Mouse (Mus musculus): ENCODE results near the gene Tgm5. TPM values are rescaled to one million over a fixed set of nuclear protein-coding genes. Genes with fewer than 3 reads are reported as not detected.
"Not testable (repeated sequence)": the region's sequence is repeated elsewhere in the genome, so short reads cannot be mapped to it uniquely, and the experiment has no call there.

Tgm5 gene
- polyA plus RNA-seq, 1 experiment, result 0.24 TPM

DNA sequence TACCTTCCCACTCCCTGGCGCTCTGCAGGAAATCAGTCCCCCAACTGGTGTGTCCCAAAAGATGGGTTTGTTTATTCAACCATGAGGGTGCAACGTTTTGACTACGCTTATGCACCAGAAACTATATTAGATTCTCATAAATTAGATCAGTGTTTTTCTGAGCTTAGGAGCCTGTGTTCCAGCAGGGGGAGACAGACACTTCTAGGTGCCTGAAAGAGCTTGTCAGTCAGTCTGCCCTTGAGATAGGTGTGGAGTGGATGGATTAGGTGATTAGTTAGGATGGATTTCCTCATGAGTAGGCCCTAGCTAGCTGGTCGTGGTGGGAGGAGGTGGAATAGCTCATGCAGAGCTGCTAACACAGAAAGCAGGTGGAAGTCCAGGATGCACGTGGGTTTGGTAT lies 44.5 kb downstream of the Tgm5 start:
- Histone ChIP-seq H3K27ac (ENCODE audit: insufficient read depth, low read depth, low read length) (no peak overlapping the region), H3K27me3 (ENCODE audit: control insufficient read depth, insufficient read depth, low read length) (no peaks in the 10 kb centered on the region), H3K4me1 (ENCODE audit: control insufficient read depth, insufficient read depth, insufficient read length, low read length) (no peaks in the 10 kb centered on the region), H3K4me3 (ENCODE audit: low read depth, low read length) (no peak overlapping the region), H3K36me3 (ENCODE audit: control insufficient read depth, insufficient read depth, low read length) (no peaks in the 10 kb centered on the region)
- no peak for TF ChIP-seq POLR2A (IDR thresholded peaks at IDR 0.05; ENCODE audit: low read depth, low read length)
- 30% methylated on average over 5 of the region's 5 CpGs for WGBS

DNA sequence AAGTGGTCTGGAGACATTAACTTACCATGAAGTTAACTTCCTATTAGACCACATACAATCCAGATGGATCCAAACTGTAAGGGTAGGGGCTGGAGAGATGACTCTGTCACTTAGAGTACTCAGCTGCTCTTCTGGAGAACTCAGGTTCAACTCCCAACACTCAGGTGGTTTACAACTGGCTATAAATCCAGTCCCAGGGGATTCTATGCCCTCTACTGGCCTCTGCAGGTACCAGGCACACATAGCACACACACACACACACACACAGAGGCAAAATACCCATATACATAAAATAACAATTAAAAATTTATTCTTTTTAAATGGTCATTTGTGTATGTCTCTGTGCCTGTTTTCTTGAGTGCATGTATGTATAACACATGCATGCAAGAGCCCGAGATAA lies 46.3 kb downstream of the Tgm5 start:
- 96% methylated on average over 1 of the region's 1 CpGs for WGBS
- Histone ChIP-seq H3K4me1 (ENCODE audit: control insufficient read depth, insufficient read depth, insufficient read length, low read length) (no peaks in the 10 kb centered on the region), H3K27ac (ENCODE audit: insufficient read depth, low read depth, low read length) (no peak overlapping the region), H3K36me3 (ENCODE audit: control insufficient read depth, insufficient read depth, low read length) (no peaks in the 10 kb centered on the region), H3K4me3 (ENCODE audit: low read depth, low read length) (no peak overlapping the region), H3K27me3 (ENCODE audit: control insufficient read depth, insufficient read depth, low read length) (no peaks in the 10 kb centered on the region)
- no peak for TF ChIP-seq POLR2A (IDR thresholded peaks at IDR 0.05; ENCODE audit: low read depth, low read length)
- no peak for TF ChIP-seq CTCF (IDR thresholded peaks at IDR 0.05; ENCODE audit: extremely low read depth, insufficient read length, insufficient replicate concordance, low read depth, low read length)

DNA sequence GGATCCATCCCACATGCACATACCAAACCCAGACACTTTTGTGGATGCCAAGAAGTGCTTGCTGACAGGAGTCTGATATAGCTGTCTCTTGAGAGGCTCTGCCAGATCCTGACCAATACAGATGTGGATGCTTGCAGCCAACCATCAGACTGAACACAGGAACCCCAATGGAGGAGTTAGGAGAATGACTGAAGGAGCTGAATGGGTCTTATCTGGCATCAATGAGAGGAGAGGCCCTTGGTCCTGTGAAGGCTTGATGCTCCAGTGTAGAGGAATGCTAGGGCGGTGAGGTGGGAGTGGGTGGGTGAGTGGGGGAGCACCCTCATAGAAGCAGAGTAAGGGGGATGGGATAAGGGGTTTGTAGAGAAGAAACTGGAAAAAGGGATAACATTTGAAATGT lies 46.8 kb downstream of the Tgm5 start:
- not testable (repeated sequence) for H3K27me3 ChIP-seq (ENCODE audit: control insufficient read depth, insufficient read depth, low read length); H3K27ac ChIP-seq (ENCODE audit: insufficient read depth, low read depth, low read length); H3K36me3 ChIP-seq (ENCODE audit: control insufficient read depth, insufficient read depth, low read length); H3K4me1 ChIP-seq (ENCODE audit: control insufficient read depth, insufficient read depth, insufficient read length, low read length); H3K4me3 ChIP-seq (ENCODE audit: low read depth, low read length)
- WGBS, result 100% methylated on average over 1 of the region's 1 CpGs

DNA sequence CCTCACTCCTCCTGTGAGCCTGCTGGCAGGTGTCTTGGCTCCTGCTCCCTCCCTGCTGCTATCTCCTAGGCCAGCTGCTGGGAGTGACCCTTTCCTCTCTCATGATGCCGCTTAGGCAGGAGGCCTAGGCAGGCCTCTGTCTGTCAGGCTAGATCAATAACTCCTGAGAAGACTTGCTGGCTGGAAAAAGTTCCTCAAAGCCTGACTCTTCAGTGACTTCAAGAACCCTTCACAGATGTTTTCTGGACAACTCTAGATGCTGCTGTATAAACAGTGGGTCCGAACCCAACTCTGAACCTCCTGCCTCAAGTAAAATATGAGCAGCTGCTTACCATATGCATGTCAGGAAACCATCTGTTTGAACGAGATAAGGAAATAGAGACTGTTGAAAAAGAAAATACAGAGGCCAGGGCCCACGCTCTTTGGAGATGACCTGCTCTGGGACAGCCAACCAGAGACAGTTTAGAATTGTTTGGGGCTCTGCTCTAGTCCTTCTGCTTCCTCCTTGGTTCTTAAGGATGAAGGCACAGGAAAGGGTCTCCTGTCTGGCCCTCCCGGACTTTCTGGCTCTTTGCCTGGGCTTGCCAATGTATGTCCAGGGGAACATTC lies 48.8 kb downstream of the Tgm5 start, which contains the start of gene Epb42:
Epb42 (minus strand) TSS at position 340 of the 609 bp plus-strand sequence.
- H3K4me1 ChIP-seq (ENCODE audit: control insufficient read depth, insufficient read depth, insufficient read length, low read length), result no peaks in the 10 kb centered on the region
- WGBS, result 31% methylated on average over 5 of the region's 5 CpGs

DNA sequence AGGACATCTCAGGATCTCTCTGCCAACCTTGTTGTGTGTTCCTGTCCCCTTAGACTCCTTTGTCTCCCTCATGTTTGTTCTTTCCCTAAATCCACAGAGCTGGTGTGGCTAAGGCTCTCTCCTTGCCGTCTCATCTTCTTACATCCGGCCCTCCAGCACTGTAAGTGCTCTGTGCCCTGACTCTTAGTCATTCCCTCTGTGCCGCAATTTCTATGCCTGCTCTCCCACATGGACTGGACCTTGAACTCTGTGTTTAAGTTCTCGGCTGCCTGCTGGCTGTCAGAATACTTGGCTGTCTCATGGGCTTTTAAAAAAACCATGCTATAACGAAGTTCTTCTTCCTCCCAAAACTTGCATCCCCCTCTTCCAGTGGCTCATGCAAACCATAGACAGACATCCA lies 62.7 kb downstream of the Tgm5 start:
- Histone ChIP-seq H3K36me3 (ENCODE audit: control insufficient read depth, insufficient read depth, low read length) (peaks cover under 1% of the 10 kb centered on the region), H3K4me1 (ENCODE audit: control insufficient read depth, insufficient read depth, insufficient read length, low read length) (peaks cover 2% of the 10 kb centered on the region; the same call in 1 of the 2 replicates), H3K27ac (ENCODE audit: insufficient read depth, low read depth, low read length) (no peak overlapping the region), H3K4me3 (ENCODE audit: low read depth, low read length) (no peak overlapping the region), H3K27me3 (ENCODE audit: control insufficient read depth, insufficient read depth, low read length) (no peaks in the 10 kb centered on the region)
- 22% methylated on average over 5 of the region's 5 CpGs for WGBS
- TF ChIP-seq POLR2A (IDR thresholded peaks at IDR 0.05; ENCODE audit: low read depth, low read length) (no peak), CTCF (IDR thresholded peaks at IDR 0.05; ENCODE audit: extremely low read depth, insufficient read length, insufficient replicate concordance, low read depth, low read length) (no peak)

More for the DNA sequence above, 48.8 kb downstream of the Tgm5 start, which contains the start of gene Epb42:
- Histone ChIP-seq H3K36me3 (ENCODE audit: control insufficient read depth, insufficient read depth, low read length) (no peaks in the 10 kb centered on the region), H3K27ac (ENCODE audit: insufficient read depth, low read depth, low read length) (no peak within 1 kb of the TSS), H3K27me3 (ENCODE audit: control insufficient read depth, insufficient read depth, low read length) (no peaks in the 10 kb centered on the region), H3K4me3 (ENCODE audit: low read depth, low read length) (no peak within 1 kb of the TSS)
- TF ChIP-seq CTCF (IDR thresholded peaks at IDR 0.05; ENCODE audit: extremely low read depth, insufficient read length, insufficient replicate concordance, low read depth, low read length) (no peak), POLR2A (IDR thresholded peaks at IDR 0.05; ENCODE audit: low read depth, low read length) (no peak)

DNA sequence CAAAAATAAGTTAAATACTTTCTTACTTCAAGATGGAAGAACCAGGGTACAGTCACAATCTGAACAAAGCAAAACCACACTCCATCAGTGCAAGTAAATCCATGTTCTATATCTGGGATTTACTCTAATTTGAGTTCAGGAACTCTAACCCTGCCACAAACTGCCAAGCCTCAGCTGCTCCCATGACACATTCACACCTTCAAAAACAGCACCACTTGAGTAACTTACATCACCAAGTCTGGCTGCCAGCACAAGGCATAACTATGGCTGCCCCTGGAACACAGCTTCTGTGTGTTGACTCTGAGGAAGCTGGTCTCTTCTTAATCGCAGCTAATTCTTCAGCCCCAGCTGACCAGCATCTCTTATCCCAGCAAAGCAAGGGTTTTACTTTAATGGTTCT lies 68.5 kb downstream of the Tgm5 start:
- Histone ChIP-seq H3K4me1 (ENCODE audit: control insufficient read depth, insufficient read depth, insufficient read length, low read length) (no peaks in the 10 kb centered on the region), H3K27ac (ENCODE audit: insufficient read depth, low read depth, low read length) (no peak overlapping the region), H3K36me3 (ENCODE audit: control insufficient read depth, insufficient read depth, low read length) (peaks cover 38% of the 10 kb centered on the region), H3K27me3 (ENCODE audit: control insufficient read depth, insufficient read depth, low read length) (no peaks in the 10 kb centered on the region), H3K4me3 (ENCODE audit: low read depth, low read length) (no peak overlapping the region)
- WGBS, result 95% methylated on average over 1 of the region's 1 CpGs
- TF ChIP-seq CTCF (IDR thresholded peaks at IDR 0.05; ENCODE audit: extremely low read depth, insufficient read length, insufficient replicate concordance, low read depth, low read length) (no peak), POLR2A (IDR thresholded peaks at IDR 0.05; ENCODE audit: low read depth, low read length) (no peak)

DNA sequence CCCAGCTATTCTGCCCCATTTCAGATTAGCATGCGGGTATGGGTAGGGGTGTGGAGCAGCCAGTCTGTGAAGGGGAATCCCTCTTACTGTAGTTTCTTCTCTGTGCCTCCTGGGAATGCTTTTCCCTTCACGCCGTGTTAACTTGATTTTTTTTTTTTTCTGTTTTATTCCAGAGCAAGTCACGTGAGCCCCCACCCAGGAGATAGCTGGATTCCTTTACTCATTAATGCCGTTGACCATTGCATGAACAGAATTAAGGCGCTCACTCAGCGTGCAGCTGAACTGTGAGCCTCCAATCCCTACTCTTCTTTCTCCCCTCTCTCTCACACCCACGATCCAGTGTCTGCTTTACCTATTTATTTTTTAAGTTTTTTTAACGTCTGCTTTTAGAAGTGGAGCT lies 69.4 kb downstream of the Tgm5 start:
- TF ChIP-seq POLR2A (IDR thresholded peaks at IDR 0.05; ENCODE audit: low read depth, low read length), result no peak
- no peak for TF ChIP-seq CTCF (IDR thresholded peaks at IDR 0.05; ENCODE audit: extremely low read depth, insufficient read length, insufficient replicate concordance, low read depth, low read length)
- peaks cover 40% of the 10 kb centered on the region for H3K36me3 ChIP-seq (ENCODE audit: control insufficient read depth, insufficient read depth, low read length)
- H3K4me3 ChIP-seq (ENCODE audit: low read depth, low read length), result no peak overlapping the region
- H3K4me1 ChIP-seq (ENCODE audit: control insufficient read depth, insufficient read depth, insufficient read length, low read length), result no peaks in the 10 kb centered on the region
- WGBS, result 89% methylated on average over 9 of the region's 9 CpGs
- H3K27ac ChIP-seq (ENCODE audit: insufficient read depth, low read depth, low read length), result no peak overlapping the region
- no peaks in the 10 kb centered on the region for H3K27me3 ChIP-seq (ENCODE audit: control insufficient read depth, insufficient read depth, low read length)

DNA sequence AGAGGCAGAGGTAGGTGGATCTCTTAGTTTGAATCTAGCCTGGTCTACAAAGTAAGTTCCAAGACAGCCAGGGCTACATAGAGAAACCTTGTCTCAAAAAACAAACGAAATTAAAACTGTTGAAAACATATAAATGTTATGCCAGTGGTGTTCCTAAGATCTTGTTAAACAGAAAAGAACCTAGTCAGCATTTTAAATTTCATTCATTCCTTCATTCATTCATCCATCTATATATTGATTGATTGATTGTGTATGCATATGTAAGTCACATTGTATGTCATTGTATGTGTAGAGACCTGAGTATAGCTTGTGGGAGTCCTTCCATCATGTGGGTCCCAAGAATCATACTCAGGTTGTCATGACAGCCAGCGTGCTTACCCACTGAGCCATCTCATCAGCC lies 70.1 kb downstream of the Tgm5 start:
- H3K4me1 ChIP-seq (ENCODE audit: control insufficient read depth, insufficient read depth, insufficient read length, low read length), result no peaks in the 10 kb centered on the region
- no peak for TF ChIP-seq POLR2A (IDR thresholded peaks at IDR 0.05; ENCODE audit: low read depth, low read length)
- TF ChIP-seq CTCF (IDR thresholded peaks at IDR 0.05; ENCODE audit: extremely low read depth, insufficient read length, insufficient replicate concordance, low read depth, low read length), result no peak
- no peaks in the 10 kb centered on the region for H3K27me3 ChIP-seq (ENCODE audit: control insufficient read depth, insufficient read depth, low read length)
- 75% methylated on average over 2 of the region's 2 CpGs for WGBS
- no peak overlapping the region for H3K4me3 ChIP-seq (ENCODE audit: low read depth, low read length)
- peaks cover 41% of the 10 kb centered on the region for H3K36me3 ChIP-seq (ENCODE audit: control insufficient read depth, insufficient read depth, low read length)
- H3K27ac ChIP-seq (ENCODE audit: insufficient read depth, low read depth, low read length), result no peak overlapping the region
